Mouse (Mus musculus): ENCODE results near the gene Olfr998.

Gene Olfr998

DNA sequence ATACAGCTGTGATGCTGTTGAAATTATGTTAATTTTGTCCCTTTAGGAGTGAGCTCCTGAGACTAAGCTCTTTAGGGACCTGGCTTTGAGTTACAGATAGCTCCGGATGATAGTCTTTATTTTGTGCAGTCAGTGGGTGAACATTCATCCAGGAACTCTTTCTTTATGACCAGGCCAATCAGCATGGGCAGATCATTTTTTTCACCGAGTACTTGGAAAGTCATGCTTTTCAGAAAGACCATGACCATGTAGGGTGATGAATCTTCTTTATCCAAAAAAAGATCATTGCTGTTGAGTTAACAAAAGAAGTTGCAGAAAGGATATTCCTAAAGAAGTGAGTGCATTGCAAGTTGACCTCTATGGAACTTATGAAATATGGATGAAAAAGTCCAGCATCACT, at the start of gene Olfr998:
Gene Olfr998, plus strand, starts transcription at position 301 of the 400 bp plus-strand sequence.
- 91% methylated on average over 2 of the region's 2 CpGs for WGBS

DNA sequence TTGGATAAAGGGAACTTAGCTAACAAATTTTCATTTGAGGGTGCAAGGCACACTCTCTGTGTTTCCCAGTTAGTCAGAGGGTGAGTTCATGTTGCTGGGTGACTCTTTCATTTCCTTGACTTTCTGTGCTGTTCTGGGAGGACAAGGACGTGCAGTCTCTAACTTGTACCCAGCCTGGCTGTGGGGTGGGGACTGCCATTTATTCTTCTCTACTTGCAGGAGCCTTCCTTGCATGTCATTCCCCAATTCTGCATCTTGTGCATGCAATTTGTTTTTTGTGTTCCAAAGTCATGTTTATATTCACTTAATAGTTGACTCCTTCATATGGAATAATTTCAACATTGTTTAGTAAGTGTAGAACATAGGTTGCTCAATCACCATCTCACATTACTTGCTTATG, 33.9 kb upstream of the Olfr998 start:
- 70% methylated on average over 1 of the region's 1 CpGs for WGBS

DNA sequence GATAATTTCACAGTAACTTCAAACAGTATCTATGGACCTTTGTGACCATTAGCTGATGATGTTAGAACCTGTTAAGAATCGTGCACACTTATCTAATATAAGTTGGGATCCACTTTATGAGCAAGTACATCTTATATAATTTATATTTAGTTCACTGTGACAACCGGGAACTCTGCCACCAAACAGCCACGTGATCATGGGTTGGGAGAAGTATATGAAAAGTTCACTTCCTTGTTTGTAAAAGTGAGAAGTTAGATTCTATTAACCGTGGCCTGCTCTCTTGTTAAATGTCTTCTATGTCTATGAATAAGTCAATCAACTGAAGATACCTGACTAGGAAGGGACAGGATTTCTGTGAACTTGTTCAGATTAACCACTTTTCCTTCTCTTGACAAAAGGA, 28.5 kb upstream of the Olfr998 start:
- 46% methylated on average over 4 of the region's 4 CpGs for WGBS

DNA sequence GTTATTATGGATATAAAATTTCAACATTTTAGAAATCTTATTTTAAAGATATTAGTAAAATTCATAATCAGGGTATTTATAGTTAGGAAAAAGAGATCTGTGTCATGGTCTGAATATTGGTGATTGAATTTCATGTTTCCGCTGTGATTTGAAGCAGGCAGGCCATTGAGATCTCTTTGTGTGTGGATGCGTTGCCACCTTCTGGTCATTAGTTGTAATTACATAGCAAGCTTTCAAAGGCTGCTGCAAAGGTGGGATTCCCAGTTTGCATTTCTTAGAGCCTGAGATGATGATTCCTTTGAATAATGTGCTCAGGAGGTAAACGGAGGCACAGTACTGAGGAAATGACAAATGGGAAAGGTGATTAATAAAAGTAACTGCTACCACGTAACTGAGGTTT, 27.6 kb upstream of the Olfr998 start:
- 20% methylated on average over 4 of the region's 4 CpGs for WGBS

DNA sequence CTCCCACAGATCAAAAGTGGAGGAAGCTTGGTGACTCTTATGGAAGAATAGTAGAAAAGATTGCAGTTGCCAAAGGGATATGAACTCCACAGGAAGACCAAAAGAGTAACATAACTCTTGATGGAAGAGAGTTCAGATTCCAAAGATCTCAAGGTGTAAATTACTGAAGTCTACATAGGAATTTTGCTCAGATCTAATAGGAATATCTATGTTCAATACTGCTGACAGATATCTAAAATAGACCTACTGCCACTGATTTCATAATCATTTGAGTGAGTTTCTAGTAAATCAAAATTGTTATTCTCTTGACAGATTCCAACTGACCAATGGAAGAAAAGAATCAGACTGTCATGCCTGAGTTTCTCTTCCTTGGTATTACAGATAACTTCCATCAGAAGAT, 9.8 kb upstream of the Olfr998 start, which contains the start of gene Olfr996:
Gene Olfr996, plus strand, starts transcription at position 301 of the 400 bp plus-strand sequence.

DNA sequence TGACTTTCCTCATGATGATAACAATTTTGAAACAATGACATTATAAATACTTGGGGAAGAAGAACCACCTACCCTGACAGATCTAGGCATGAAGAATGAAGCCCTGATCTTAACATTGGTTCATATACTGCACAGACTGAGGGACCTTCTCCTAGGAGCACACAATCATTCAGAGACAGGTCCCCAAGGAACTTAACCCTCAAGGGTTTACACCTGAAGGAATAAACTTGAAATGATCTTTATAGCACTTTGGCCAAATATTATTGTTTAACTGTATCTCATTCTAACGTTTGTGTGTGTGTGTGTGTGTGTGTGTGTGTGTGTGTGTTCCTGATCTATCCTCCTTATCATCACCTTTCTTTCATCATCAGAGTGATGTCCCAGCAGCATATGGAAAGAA, 23.1 kb downstream of the Olfr998 start, which contains the start of gene Olfr1000:
Gene Olfr1000, minus strand, starts transcription at position 101 of the 400 bp plus-strand sequence.
- 68% methylated on average over 1 of the region's 1 CpGs for WGBS
